10 mouse cellular contexts compared by ENCODE assay signal in genomic region chr3:97764152-97764551, GRCm38 (mm10).
DNase-seq lines count a peak whose midpoint lies in the region; ATAC-seq and TF ChIP-seq lines count a peak whose summit lies in the region.
"Had no signal": no experiment of that assay in that cellular context is flagged by ENCODE, and none has a peak within 500 bp of the region (broad histone marks: within the 10 kb centered on the region; RNA-seq: fewer than 3 reads in every experiment).

No protein-coding gene starts in this region.

- no peak overlapping the region for H3K27ac ChIP-seq in midbrain, embryonic 11.5 days (ENCODE audit: low read depth, low read length)
- no peak overlapping the region for H3K27ac ChIP-seq in midbrain, embryonic 10.5 days (replicated peaks)
- H3K27ac ChIP-seq in intestine, embryonic 16.5 days (ENCODE audit: low read length) = peak overlapping the region; percentile 54
- no peak overlapping the region for H3K27ac ChIP-seq in limb, embryonic 14.5 days (replicated peaks; ENCODE audit: low read depth, low read length)

- 71% methylated on average over 5 of the region's 5 CpGs for WGBS in midbrain, embryonic 11.5 days
- 76% methylated on average over 5 of the region's 5 CpGs for WGBS in midbrain, embryonic 10.5 days
- 47% methylated on average over 5 of the region's 5 CpGs for WGBS in intestine, embryonic 16.5 days
- WGBS in limb, embryonic 14.5 days = 61% methylated on average over 5 of the region's 5 CpGs

- H3K9ac ChIP-seq in midbrain, embryonic 11.5 days (ENCODE audit: low read length) = no peak overlapping the region
- H3K9ac ChIP-seq in intestine, embryonic 16.5 days (ENCODE audit: low read depth, low read length) = no peak overlapping the region; the same call in 1 of the 2 replicates
- H3K9ac ChIP-seq in limb, embryonic 14.5 days (ENCODE audit: low read depth, low read length, severe bottlenecking) = no peak overlapping the region

- ATAC-seq in midbrain, embryonic 11.5 days (ENCODE audit: low FRiP score) = no peak
- no peak for ATAC-seq in intestine, embryonic 16.5 days
- no peak for ATAC-seq in limb, embryonic 14.5 days (ENCODE audit: low FRiP score, low read depth)
- no peak for ATAC-seq in erythroid progenitor cell, adult 5-6 weeks (replicated peaks; ENCODE audit: low FRiP score, poor library complexity, severe bottlenecking)

- H3K4me2 ChIP-seq in midbrain, embryonic 11.5 days = peak overlapping the region; percentile 16
- peak overlapping the region; percentile 28 for H3K4me2 ChIP-seq in intestine, embryonic 16.5 days (ENCODE audit: low read depth, low read length)
- peak overlapping the region; percentile 31 for H3K4me2 ChIP-seq in limb, embryonic 14.5 days (replicated peaks; ENCODE audit: low read depth, low read length, severe bottlenecking)

- H3K27me3 ChIP-seq in midbrain, embryonic 11.5 days (ENCODE audit: control insufficient read depth, insufficient read depth, low read length) = no peaks in the 10 kb centered on the region
- no peaks in the 10 kb centered on the region for H3K27me3 ChIP-seq in midbrain, embryonic 10.5 days (ENCODE audit: low read depth, poor library complexity, severe bottlenecking)
- no peaks in the 10 kb centered on the region for H3K27me3 ChIP-seq in intestine, embryonic 16.5 days (replicated peaks; ENCODE audit: control insufficient read depth, insufficient read depth, low read length)
- H3K27me3 ChIP-seq in limb, embryonic 14.5 days (ENCODE audit: control insufficient read depth, insufficient read depth, low read length) = no peaks in the 10 kb centered on the region

- peaks cover 13% of the 10 kb centered on the region for H3K4me1 ChIP-seq in midbrain, embryonic 11.5 days (ENCODE audit: control insufficient read depth, insufficient read depth, low read length)
- H3K4me1 ChIP-seq in midbrain, embryonic 10.5 days = peaks cover 44% of the 10 kb centered on the region
- peaks cover 23% of the 10 kb centered on the region for H3K4me1 ChIP-seq in intestine, embryonic 16.5 days (ENCODE audit: control insufficient read depth, insufficient read depth, low read length)
- peaks cover 30% of the 10 kb centered on the region for H3K4me1 ChIP-seq in limb, embryonic 14.5 days (ENCODE audit: control insufficient read depth, insufficient read depth, low read length)

- TF ChIP-seq POLR2A in limb, embryonic 14.5 days (IDR thresholded peaks at IDR 0.05; ENCODE audit: borderline replicate concordance, extremely low read depth, insufficient read depth, insufficient read length) = no peak

- DNase-seq in midbrain, embryonic 11.5 days (ENCODE audit: low spot score, missing footprints) = no peak
- DNase-seq in midbrain, embryonic 10.5 days (ENCODE audit: low spot score) = no peak
- no peak for DNase-seq in limb, embryonic 14.5 days (ENCODE audit: low spot score)
- DNase-seq in spleen, postnatal 14 days (ENCODE audit: low spot score in 2 of 2) = no peak
- DNase-seq in thymus, adult 18-20 months = no peak
- DNase-seq: adrenal gland, postnatal 14 days; cerebellum, postnatal 10 days; right cerebral cortex, postnatal 25 days had no signal

- no peak overlapping the region; the same call in 1 of the 2 replicates for H3K4me3 ChIP-seq in midbrain, embryonic 11.5 days (ENCODE audit: low read depth, low read length)
- H3K4me3 ChIP-seq in midbrain, embryonic 10.5 days = no peak overlapping the region
- peak overlapping the region; percentile 29 for H3K4me3 ChIP-seq in intestine, embryonic 16.5 days (ENCODE audit: low read length)
- H3K4me3 ChIP-seq in limb, embryonic 14.5 days (replicated peaks; ENCODE audit: low read length) = 0 out of 2 replicates have a peak overlapping the region, but pooled peaks have one; percentile 4

- H3K36me3 ChIP-seq in midbrain, embryonic 11.5 days (ENCODE audit: control insufficient read depth, insufficient read depth, low read length) = no peaks in the 10 kb centered on the region
- H3K36me3 ChIP-seq in midbrain, embryonic 10.5 days = no peaks in the 10 kb centered on the region
- no peaks in the 10 kb centered on the region for H3K36me3 ChIP-seq in intestine, embryonic 16.5 days (ENCODE audit: control insufficient read depth, insufficient read depth, low read length)
- no peaks in the 10 kb centered on the region for H3K36me3 ChIP-seq in limb, embryonic 14.5 days (ENCODE audit: control insufficient read depth, insufficient read depth, low read length)

- H3K9me3 ChIP-seq in midbrain, embryonic 11.5 days (ENCODE audit: control insufficient read depth, low read length) = no peaks in the 10 kb centered on the region
- H3K9me3 ChIP-seq in midbrain, embryonic 10.5 days (replicated peaks) = no peaks in the 10 kb centered on the region
- no peaks in the 10 kb centered on the region for H3K9me3 ChIP-seq in intestine, embryonic 16.5 days (ENCODE audit: control insufficient read depth, low read length)
- no peaks in the 10 kb centered on the region for H3K9me3 ChIP-seq in limb, embryonic 14.5 days (ENCODE audit: control insufficient read depth, low read length)

Comparison
In these comparisons a context has a peak if more than half of its experiments do, and no peak if none do; other contexts are left out.
1. H3K4me3 ChIP-seq: peak in intestine, embryonic 16.5 days (single experiment) and limb, embryonic 14.5 days (single experiment); none in midbrain, embryonic 11.5 days (single experiment) and midbrain, embryonic 10.5 days (single experiment).
2. Peak in every context shown above with its lines, with median percentiles within 50 percentile points of each other: H3K4me2 ChIP-seq.